1 mouse cellular context compared by ENCODE assay signal in the genomic region with DNA sequence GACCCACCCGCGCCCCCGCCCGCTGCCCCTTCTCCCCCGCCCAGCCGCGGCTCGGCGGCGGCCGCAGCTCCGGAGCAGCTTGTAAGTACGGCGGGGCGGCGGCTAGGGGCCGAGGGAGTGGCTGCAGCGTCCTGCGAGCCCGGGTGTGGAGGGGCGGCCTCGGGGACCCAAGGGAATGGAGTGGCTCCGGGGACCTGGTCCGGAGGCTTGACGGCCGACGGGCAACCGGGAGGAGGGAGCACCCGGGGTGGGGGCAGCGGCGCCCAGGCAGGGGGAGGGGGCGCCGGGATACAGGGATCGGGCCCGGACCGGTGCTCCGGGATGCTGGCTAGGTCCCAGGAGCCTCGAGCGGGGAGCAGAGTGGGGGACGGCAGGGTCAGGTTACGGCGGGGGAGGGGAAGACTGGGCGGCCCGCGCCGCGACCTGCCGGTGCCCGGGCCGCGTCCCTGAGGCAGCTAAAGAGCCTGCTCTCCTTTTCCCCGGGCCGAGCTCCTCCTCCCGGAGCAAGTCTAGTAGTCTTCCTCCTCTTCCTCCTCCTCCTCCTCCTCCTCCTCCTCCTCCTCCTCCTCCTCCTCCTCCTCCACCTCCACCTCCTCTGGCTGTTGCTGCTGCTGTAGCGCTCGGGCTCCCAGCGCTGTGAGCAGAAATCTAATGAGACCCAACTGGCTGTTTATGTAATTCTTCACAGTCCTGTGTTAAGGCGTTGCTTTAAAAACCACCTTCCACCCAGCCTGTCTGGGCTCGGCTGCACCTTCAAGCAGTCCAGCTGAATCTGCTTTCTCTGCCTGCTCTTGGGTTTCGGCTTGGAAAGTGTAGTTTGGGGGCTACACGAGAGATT.
A peak's percentile ranks its signal among the peaks of the same experiment; 100 is the strongest.
TF ChIP-seq lines count a peak whose summit lies in the region.

No protein-coding gene starts in this region.

TF ChIP-seq in CH12.LX, 34 proteins besides CTCF, POLR2A, EP300 and RAD21:
- TF ChIP-seq HCFC1 (IDR thresholded peaks at IDR 0.05; ENCODE audit: low read depth, low read length) (no peak), UBTF (IDR thresholded peaks at IDR 0.05; ENCODE audit: low read depth, low read length) (peak; percentile 8; the same call in 1 of the 2 replicates)
TF ChIP-seq in CH12.LX: peak in this region for 1.
